Mouse (Mus musculus) adrenal gland, adult 8-10 months (tissue): Measurements from ENCODE around the gene Tead4. TPM values are rescaled to one million over a fixed set of nuclear protein-coding genes. Genes with fewer than 3 reads are reported as not detected.

Experiments
- DNase-seq: peaks from one replicate; pipeline ENCODE4 v3.0.0; 2022
- total RNA-seq, 4 experiments: library from RNA; stranded (reverse); gene quantifications; 2 replicates each; pipeline ENCODE4 v1.2.4; 2022

The Tead4 gene
- total RNA-seq, 4 experiments from 2014 or later: 1.3 to 4.1 (median 2.6) TPM

DNA sequence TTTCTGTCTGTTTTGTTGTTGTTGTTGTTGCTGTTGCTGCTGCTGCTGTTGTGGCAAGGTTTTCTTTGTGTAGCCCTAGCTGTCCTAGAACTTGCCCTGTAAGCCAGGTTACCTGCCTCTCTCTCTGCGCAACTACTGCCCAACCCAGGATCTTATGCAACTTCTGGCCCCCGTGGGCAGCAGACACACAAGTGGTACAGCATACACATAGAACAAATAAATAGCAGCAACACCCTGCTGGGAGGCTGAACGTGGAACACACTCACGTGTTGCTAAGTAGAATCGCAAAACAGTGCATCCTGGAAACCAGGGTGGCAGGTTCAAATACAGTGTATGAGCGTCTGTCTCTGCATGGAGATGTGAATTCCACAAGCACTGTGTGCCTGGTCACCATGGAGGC, 11.9 kb downstream of the Tead4 start:
- DNase-seq: no peak

DNA sequence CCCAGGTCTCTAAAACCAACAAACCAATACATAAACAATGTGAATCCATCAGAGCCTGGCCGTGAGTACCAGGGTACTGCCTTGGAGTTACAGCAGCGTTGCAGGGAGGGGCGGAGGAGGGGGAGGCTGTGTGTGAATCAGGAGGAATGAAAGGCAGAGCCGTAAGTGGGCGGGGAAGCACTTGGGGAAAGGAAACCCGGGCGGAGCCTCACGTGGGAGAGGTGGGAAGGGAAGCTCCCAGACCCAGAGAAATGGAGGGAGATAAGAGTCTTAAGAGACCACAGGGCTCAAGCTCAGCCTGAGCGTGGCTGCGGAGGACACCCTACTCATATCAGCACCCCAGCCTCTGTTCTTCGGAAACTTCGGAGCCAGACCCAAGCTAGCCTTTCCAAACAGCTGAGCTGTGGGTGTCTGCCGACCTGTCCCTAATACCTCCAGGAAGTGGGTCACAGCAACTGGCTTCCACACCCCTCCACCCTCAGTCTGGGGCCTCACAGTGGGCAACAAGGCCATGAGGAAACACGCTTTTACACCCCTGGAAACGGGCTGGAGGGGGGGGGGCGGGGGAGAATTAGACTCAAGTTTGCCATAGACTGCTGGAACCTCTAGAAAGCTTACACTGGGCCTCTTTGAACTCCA, 14.7 kb downstream of the Tead4 start:
- peak; percentile 33 for DNase-seq

DNA sequence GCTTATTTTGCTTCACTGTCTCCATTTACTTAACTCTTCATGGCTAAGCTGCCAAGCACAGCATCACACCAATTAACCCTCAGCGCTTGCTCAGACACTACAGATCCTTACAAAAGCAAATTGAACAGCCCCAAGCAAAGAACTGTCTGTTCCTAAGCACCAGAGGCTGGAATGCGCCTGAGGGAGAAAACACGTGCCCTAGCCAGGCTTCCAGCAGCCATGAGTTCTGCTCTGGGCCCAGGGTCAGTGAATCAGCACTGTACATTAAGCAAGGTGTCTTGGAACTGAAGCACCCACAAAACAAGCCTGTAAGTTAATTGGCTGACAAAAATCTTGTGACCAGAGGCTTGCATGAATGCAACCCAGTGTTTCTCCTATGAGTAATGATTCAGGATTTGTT, 18.5 kb downstream of the Tead4 start:
- no peak for DNase-seq

DNA sequence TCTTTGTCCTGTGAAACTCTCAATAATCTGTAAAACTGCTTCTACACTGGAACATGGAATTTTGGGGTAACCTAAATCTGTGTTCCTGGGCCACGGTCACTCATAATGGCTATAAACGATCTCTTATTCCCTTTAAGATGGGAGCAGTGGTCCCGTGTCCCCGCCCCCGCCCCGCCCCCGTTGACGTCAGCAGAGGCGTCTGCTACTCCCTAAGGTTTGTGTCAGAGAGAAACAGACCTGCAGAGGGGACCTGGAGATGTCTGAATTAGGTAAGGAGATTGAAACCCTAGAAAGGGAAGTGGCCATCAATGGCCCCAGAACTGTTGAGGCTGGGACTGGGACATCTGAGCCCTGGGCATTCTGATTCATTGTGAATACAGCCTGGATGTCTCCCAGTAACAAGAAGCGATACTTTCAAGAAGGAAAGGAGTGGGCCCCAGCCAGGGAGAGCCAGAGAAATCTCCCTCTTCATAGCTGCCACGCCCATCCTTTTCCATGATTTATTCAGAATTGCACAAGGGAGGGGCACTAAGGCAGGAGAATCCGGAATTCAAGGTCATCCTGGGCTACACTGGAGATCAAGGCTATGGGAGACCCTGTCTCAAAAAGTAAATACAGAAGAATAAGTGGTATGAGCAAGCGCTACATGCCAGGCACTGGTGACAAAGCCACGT, 20.0 kb downstream of the Tead4 start:
- DNase-seq: no peak

DNA sequence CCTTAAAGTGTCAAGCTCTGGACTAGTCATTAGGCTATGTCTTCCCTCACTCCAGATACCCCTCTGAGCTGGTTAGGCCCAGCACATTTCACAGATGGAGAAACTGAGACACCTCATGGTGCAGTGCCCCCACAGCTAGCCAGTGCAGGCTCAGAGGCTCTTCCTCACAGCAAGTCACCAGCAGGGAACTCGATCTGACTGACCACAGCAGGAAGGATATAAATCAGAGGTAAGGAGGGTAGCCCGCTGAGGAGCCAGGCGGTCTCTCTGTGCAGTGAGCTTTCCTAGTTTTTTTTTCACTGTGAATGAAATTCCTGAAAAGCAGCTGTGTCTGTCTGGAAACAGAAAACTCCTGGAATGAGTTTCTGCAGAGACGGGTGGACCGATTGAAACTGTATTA, 21.0 kb downstream of the Tead4 start:
- no peak for DNase-seq

DNA sequence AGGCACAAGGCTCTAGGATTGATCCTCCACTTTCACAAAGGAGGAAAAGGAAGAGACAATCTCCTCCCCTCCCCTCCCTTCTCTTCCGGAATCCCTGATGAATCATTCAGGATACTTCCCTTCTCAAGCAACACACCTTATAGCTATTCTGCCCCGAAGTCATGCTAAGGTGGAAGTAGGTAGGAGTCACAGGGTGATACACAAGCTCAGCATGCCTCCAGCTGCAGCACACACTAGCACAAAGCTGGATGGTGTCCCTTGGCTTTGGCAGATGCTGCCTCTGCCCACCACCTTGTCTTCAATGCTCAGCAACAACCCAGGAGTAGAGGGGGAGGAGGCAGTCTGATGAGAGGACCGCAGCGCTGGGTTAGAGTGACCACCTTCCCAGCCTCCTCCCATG, 21.5 kb downstream of the Tead4 start:
- DNase-seq: no peak

DNA sequence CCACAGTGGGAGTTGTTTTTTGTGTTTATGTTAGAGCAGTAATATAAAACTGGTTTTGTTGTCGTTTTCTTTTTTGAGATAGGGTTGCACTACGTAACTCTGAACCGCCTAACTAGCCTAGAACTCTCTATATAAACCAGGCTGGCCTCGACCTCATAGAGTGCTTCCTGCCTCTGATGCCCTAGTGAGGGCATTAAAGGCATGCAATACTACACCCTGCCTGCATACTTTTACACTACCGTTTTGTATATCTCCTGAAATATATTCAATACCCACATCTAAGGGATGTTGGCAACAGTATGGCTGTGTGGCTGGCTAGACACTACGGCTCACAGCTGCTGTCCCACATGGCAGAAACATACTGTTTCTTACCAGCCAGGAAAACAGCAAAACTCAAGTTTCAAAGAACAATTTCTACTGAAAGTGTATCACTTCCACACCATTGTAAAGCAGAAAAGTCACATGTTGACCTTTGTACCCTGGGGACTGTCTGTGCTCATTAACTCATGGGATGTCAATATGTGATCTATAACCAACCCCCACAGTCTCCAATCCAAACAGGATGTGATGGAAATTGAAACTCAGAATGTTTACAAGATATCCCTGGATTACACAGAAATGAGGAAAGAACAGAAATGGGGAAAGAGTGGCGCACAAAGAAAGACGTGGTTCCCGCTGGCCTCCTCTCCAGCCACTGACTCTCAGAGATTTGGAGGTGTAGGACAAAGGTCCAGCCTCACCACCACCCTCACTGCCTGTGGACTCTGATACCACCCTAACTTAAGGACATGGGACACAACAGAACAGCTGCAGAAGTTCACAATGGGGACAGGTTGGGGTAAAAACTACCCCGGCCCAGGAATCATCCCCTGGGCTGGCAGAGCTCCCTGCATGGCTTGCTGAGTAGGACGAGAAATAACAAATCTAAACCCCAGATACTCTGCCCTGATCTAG, 23.2 kb downstream of the Tead4 start:
- no peak for DNase-seq

DNA sequence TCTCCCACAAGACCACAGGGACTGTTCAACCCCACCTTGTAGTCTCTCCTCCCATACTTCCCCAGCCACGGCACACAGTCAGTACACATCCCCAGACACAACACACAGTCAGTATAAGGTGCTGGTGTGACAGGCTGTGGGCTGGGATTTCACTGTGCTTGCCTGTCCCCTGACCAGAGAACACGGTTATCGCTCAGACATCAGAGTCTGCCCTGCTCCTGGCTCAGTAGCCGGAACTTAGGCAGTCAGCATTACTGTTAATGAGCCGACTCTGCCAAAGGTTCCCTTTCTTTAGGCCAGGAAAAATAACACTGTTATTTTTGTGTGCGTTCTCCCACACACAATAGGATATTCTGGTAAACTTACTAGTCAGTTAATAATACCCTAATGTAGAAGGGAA, 24.3 kb downstream of the Tead4 start:
- no peak for DNase-seq

DNA sequence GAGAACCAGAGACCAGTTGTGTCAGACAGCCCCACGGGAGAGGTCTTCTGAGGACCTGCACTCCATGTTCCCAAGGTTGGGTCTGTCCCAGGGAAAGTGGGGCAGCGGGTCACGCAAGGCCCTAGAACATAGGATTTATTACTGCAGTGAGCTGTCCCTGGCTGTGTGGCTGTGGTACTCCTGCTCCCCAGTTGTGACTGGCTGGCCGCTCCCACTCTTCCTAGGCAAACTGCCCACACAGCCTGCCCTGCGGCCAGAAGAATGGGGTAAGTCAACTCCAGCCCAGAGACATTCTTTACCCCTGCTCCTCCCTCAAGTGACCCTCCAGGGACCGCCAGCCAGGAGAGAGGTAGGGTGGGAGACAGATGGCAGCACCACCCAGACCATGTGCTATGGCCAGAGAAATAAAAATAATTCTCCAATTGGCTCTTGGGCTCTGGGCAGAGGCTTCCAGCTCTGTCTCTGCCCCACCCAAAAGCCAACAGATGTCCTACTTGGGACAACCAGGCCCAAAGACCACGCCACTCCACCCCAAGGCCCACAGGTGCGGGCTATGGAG, 25.0 kb downstream of the Tead4 start:
- peak; percentile 36 for DNase-seq

DNA sequence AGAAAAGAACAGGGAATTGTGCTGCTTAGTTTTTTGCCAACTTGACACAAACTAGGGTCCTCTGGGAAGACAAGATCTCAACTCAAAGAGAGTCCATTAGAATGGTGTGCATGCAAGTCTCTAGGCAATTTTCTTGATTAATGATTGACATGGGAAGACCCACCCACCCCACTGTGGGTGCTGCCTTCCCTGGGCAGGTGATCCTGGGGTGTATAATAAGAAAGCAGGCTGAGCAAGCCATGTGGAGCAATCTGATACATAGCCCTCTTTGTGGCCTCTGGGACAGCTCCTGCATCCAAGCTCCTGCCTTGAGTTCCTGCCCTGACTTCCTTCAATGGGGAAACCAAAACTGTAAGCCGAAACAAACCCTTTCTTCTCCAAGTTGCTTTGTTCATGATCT, 27.1 kb downstream of the Tead4 start:
- DNase-seq: no peak

DNA sequence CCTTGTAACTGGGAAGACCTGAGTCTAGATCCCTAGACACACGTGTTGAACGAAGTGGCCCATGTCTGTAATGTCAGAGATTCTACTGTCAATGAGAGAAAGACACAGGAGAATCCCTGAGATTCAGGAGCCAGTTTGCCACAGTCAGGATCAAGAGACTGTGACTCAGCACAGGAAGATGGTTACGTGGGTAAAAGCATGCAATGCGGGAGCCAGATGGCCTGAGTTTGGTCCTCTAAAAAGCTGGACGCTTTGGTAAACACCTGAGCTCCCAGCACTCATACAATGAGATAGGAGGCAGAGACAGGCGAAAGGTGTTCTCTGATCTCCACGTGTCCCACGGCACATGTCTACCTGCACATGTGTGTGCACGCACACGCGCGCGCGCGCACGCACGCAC, 27.9 kb downstream of the Tead4 start:
- no peak for DNase-seq

DNA sequence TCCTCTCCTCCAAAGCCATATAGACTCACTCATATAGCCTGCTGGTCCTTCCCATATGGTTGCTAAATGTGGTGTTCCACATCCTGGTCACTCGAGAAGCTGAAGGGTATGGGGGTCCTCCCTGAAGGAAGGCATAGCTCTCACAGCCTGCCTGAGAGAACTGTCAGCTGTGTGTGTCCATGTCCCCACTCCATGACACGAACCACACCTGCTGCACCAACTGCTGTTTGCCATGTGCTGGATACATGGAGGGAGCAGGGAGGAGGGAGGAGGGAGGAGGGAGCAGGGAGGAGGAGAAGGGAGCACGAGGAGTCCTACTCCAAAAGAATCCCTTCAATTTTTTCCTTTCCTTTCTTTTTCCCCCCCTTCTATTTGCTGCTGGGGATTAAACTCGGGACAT, 30.8 kb downstream of the Tead4 start:
- no peak for DNase-seq

DNA sequence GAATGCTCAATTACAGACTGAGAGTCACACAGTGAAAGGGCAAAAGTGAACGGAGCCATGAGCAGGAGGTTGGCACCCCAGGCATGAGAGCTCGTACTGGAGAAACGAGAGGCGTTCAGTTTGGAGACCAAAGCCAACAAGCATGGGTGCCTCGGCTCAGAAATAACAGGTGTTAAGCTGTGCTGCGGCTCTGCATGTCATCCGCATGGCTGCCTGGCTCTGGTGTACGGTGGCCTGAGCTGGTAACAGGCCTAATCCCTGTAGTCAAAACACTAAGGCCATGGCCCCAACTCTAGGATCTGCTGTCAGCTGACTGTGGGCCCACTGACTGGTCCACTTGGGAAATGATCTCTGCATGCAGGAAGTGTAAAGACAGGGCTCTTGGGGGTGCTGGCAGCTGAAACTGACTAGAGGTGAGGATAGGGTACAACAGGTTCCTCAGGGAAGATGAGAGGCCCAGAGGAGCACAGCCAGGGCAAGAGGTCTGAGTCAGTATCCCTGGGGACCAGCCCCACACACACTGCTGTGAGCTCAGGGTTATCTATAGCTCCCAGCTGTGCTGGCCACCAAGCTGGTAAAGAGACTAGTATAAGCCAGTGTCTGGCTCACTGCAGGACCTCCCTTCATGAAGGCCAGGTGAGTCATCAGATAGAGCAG, 35.6 kb downstream of the Tead4 start:
- DNase-seq: no peak

DNA sequence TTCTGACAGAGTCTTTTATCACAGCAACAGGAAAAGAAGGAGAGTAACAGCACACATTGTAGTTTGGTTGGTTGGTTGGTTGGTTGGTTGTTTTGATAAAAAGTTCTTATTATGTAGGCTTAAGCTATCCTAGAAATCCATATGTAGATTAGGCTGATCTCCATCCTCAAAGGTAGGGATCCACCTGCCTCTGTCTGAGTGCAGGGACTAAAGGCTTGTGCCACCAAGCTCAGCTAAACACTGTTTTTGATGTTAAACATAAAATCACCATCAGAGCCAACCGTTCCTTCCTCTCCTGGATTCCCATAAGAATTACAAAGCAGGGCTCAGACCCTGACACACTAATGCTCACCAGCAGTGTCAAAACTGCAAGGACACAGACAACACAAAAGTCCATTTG, 39.1 kb downstream of the Tead4 start:
- no peak for DNase-seq

DNA sequence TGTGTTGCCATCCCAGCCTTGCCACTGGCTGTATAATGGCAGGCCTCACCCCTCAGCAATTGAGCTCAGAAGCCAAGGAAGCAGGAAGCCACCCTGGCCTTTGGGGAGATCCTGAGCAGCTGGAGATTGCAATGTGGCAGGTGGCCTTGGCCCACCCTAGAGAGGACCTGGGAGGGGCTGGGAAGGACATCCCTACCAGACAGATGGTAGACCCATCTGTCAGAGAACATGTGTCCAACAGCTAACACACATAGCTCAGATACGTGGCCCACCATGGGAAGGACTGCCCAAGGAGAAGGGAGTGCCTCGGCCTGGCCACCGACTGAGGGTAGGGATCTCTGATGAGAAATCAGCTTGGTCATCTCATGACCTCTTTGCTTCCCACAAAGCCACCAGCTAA, 41.4 kb downstream of the Tead4 start:
- DNase-seq: no peak

DNA sequence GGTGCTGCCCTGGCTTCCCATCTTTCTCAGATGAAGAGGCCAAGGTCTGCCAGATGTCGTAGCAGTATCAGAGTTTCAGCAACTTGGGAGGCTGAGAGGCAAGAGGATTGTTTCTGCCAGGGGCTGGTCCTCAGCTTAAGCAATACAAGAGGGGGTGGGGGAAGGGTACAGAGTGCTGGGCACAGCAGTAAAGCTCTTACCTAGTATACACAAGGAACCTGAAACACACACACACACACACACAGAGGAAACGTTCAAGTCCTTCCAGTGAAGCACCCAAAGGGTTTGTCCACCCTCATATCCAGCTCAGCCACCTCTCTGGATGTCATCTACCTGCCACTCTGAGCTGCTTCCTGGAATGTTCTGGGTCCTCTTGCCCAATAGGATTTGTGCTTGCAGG, 44.7 kb downstream of the Tead4 start:
- no peak for DNase-seq

DNA sequence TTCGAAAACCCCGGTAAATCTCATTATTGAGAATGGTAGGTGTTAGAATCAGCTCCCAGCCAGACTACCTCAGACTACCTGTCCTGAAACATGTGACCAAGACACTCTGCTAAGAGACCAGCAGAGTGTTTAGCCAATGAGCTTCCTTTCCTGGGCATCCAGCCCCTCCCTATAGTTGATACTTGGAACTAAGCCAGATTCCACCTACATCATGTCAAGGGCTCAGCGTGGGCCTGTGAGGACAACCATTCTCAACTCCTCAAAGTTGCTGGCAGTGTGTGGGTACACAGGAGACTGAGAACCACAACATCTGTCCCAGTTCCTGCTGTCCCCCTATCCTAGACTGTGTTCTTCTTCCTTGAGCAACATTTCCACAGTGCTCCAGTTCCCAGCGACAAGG, 45.3 kb downstream of the Tead4 start:
- DNase-seq: no peak

DNA sequence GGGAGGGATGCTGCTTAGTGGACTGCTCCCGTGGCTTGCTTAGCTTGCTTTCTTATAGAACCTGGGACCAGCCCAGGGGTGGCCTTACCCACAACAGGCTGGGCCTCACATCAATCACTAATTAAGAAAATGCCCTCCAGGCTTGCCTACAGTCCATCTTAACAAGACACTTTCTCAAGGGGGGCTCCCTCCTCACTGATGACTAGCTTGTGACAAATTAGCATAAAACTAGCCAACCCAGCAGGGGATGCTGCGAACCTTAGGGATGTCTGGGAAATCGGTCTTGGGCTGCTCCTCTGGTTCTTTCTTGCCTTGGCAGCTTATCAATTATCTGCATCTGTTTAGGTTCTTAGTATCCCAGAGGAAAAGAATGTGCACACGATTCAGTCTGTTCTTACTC, 46.1 kb downstream of the Tead4 start:
- DNase-seq: no peak

DNA sequence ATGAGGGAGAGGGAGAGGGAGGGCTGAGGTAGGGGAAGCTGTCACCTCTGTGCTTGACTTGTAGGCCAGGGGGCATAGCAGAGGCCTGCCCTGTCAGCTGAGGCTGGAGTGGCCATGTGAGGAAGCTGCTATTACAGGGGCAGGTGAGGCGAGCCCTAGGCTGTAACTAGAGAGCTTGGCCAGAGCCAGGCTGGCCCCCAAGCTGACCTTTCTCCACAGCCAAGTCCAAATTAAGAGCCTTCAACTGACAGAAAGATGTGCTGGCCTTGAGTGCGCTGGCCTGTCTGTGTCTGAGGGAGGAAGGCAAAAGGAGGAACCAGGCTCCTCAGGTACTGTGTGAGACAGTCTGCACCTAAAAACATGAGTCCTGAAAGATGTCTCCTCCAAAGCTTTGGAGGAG, 47.5 kb downstream of the Tead4 start:
- no peak for DNase-seq

DNA sequence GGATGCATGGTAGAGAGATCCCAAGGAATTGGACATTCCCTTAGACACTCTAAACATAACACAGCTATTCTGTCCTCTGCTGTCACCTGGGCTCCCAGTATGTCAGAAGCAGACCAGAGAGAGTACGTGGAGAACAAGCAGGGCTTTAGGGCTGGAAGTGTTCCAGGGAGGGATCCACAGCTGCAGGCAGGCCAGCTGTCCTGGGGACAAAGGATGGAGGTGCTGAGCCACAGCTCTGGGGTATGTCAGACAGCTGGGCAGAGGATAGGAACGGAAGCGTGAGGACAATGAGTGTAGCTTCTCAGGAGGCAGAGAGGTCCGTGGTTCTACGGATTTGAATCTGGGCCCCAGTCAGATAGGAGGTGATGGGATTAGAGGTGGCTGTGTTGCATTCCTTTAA, 50.0 kb downstream of the Tead4 start:
- no peak for DNase-seq

DNA sequence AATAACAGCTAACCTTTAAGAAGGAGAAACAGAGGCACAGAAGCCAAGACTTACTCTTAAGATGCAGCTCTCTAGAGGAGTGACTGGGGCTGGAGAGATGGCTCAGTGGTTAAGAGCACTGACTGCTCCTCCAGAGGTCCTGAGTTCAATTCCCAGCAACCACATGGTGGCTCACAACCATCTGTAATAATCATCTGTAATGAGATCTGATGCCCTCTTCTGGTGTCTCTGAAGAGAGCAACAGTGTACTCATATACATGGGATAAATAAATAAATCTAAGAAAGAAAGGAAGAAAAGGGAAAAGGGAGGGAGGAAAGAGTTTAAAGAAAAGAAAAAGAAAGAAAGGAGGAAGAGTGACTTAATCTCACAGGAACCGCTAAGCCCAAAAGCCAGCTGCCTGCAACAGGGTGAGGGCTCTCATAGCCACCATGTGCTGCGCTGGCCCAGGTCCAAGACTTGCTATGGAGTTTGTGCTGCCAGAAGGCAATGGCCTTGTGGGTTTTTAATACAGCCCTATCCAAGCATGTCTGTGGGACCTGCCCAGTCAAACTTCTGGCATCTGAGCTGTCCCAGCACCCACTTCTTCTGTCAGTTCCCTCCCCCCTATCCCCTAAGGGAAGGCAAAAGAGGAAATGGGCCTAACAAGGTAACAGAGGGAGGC, 63.4 kb downstream of the Tead4 start:
- no peak for DNase-seq

DNA sequence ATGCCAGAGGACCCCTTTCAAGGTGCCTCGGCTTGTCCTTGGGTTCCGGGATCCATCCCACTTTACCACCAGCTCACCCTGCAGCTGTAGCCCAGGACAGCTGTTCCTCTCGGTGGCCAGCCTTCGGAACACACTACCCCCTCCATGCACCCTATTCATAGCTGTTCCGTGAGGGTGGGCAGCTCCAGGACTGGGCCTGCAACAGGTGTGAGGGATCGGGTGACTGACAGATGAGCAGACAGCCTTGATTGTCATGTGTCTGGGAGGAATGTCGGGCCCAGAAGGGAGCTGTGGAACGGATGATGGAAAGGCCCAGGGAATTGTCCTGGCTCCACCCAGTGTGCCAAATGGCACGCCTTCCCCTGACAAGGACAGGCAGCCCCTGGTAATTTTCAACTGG, 64.0 kb downstream of the Tead4 start:
- DNase-seq: no peak
